Mouse (Mus musculus): ENCODE measurements around the gene Nlrp10. TPM values are rescaled to one million over a fixed set of nuclear protein-coding genes. Genes with fewer than 3 reads are reported as not detected.
A peak's percentile ranks its signal among the peaks of the same experiment; 100 is the strongest.

The Nlrp10 gene
- polyA plus RNA-seq, 1 experiment from 2014 or later = 0.11 TPM

GRCm38 (mm10) chr7:108948611-108949010 is 18.6 kb upstream of the Nlrp10 start:
- Histone ChIP-seq H3K9ac (no peak overlapping the region), H3K4me1 (peaks cover 12% of the 10 kb centered on the region), H3K27me3 (peaks cover 49% of the 10 kb centered on the region), H3K36me3 (peaks cover 10% of the 10 kb centered on the region), H3K4me2 (no peak overlapping the region), H3K4me3 (no peak overlapping the region), H3K9me3 (no peaks in the 10 kb centered on the region), H3K27ac (no peak overlapping the region)
- no peak for ATAC-seq (ENCODE audit: insufficient number of reproducible peaks, insufficient read depth, low FRiP score, low TSS enrichment, low read depth)

GRCm38 (mm10) chr7:108944002-108944401 is 14.0 kb upstream of the Nlrp10 start:
- Histone ChIP-seq H3K9ac (no peak overlapping the region), H3K27ac (no peak overlapping the region), H3K9me3 (no peaks in the 10 kb centered on the region), H3K4me2 (no peak overlapping the region), H3K4me1 (no peaks in the 10 kb centered on the region), H3K27me3 (peaks cover 5% of the 10 kb centered on the region), H3K4me3 (no peak overlapping the region), H3K36me3 (peaks cover 52% of the 10 kb centered on the region)
- WGBS = 0% methylated on average over 2 of the region's 2 CpGs
- ATAC-seq (ENCODE audit: insufficient number of reproducible peaks, insufficient read depth, low FRiP score, low TSS enrichment, low read depth) = no peak

DNA sequence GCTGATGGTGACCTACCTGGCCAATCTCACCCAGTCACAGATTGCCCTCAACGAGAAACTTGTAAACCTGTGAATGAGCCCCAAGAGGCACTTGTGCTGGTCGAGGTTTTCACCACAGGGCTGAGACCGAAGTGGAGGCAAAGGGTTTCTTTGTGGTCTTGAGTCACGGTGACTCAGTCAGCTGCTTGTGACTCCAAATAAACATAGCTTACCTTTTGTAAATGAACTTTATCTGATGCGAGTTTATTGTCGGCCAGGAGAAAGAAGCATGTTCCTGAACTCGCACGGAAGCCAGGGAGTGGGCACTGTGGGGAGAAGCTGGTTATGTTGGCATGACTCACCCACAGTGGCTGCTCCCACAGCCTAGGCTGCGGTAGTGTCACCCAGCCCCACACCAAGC is 11.5 kb upstream of the Nlrp10 start:
- Histone ChIP-seq H3K4me1 (no peaks in the 10 kb centered on the region; the same call in 1 of the 2 replicates), H3K27ac (no peak overlapping the region), H3K27me3 (no peaks in the 10 kb centered on the region), H3K4me3 (no peak overlapping the region), H3K9ac (no peak overlapping the region), H3K4me2 (no peak overlapping the region), H3K36me3 (peaks cover 75% of the 10 kb centered on the region), H3K9me3 (no peaks in the 10 kb centered on the region)
- WGBS = 91% methylated on average over 9 of the region's 9 CpGs
- no peak for ATAC-seq (ENCODE audit: insufficient number of reproducible peaks, insufficient read depth, low FRiP score, low TSS enrichment, low read depth)

- WGBS = 96% methylated on average over 4 of the region's 4 CpGs
Observed at GRCm38 (mm10) chr7:108936591-108936990, 6.6 kb upstream of the Nlrp10 start.

GRCm38 (mm10) chr7:108935411-108935810 is 5.4 kb upstream of the Nlrp10 start:
- no peak for ATAC-seq (ENCODE audit: insufficient number of reproducible peaks, insufficient read depth, low FRiP score, low TSS enrichment, low read depth)
- peaks cover 15% of the 10 kb centered on the region for H3K4me1 ChIP-seq
- 82% methylated on average over 7 of the region's 7 CpGs for WGBS
- no peaks in the 10 kb centered on the region for H3K9me3 ChIP-seq
- H3K4me2 ChIP-seq = peak overlapping the region; percentile 80
- peak overlapping the region; percentile 98 for H3K9ac ChIP-seq
- H3K36me3 ChIP-seq = peaks cover 39% of the 10 kb centered on the region
- H3K4me3 ChIP-seq = peak overlapping the region; percentile 100
- no peaks in the 10 kb centered on the region for H3K27me3 ChIP-seq
- H3K27ac ChIP-seq = no peak overlapping the region

More at GRCm38 (mm10) chr7:108936591-108936990, 6.6 kb upstream of the Nlrp10 start:
- peaks cover 15% of the 10 kb centered on the region for H3K4me1 ChIP-seq
- no peak overlapping the region for H3K4me3 ChIP-seq
- peaks cover 51% of the 10 kb centered on the region for H3K36me3 ChIP-seq
- H3K27me3 ChIP-seq = no peaks in the 10 kb centered on the region
- ATAC-seq (ENCODE audit: insufficient number of reproducible peaks, insufficient read depth, low FRiP score, low TSS enrichment, low read depth) = no peak
- H3K9ac ChIP-seq = no peak overlapping the region
- H3K27ac ChIP-seq = no peak overlapping the region
- no peak overlapping the region for H3K4me2 ChIP-seq
- H3K9me3 ChIP-seq = no peaks in the 10 kb centered on the region

DNA sequence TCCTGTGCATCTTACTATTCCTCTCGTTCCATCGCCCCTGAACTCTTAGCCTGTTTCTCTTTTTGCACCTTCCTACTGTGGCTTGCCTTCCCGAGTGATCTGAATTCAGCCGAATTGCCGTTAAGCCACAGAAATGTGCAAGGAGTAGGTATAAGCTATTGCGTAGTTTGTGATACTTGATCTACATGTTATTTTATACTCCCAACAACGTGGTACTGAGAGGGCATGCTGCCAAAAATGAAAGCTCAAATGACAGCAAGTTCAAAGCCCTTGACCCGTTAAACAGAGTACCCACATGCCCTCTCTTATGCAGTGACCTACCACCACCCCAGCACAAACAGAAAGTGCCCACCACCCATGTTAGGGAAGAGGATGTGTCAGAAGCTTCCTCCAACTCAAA is 4.9 kb upstream of the Nlrp10 start:
- peaks cover 33% of the 10 kb centered on the region for H3K36me3 ChIP-seq
- no peaks in the 10 kb centered on the region for H3K27me3 ChIP-seq
- H3K4me2 ChIP-seq = peak overlapping the region; percentile 80
- no peaks in the 10 kb centered on the region for H3K9me3 ChIP-seq
- no peak for ATAC-seq (ENCODE audit: insufficient number of reproducible peaks, insufficient read depth, low FRiP score, low TSS enrichment, low read depth)
- H3K9ac ChIP-seq = peak overlapping the region; percentile 98
- WGBS = 2% methylated on average over 8 of the region's 8 CpGs
- H3K4me3 ChIP-seq = peak overlapping the region; percentile 100
- peak overlapping the region; percentile 70 for H3K27ac ChIP-seq
- peaks cover 15% of the 10 kb centered on the region for H3K4me1 ChIP-seq

- peaks cover 15% of the 10 kb centered on the region for H3K4me1 ChIP-seq
- H3K27me3 ChIP-seq = no peaks in the 10 kb centered on the region
- H3K4me2 ChIP-seq = peak within 1 kb of the TSS; percentile 80
- WGBS = 2% methylated on average over 50 of the region's 50 CpGs
- peak; percentile 95 for ATAC-seq (ENCODE audit: insufficient number of reproducible peaks, insufficient read depth, low FRiP score, low TSS enrichment, low read depth)
- peak within 1 kb of the TSS; percentile 98 for H3K9ac ChIP-seq
- H3K9me3 ChIP-seq = no peaks in the 10 kb centered on the region
- peaks cover 26% of the 10 kb centered on the region for H3K36me3 ChIP-seq
- peak within 1 kb of the TSS; percentile 100 for H3K4me3 ChIP-seq
- peak within 1 kb of the TSS; percentile 70 for H3K27ac ChIP-seq
Observed at GRCm38 (mm10) chr7:108933794-108934731, 4.1 kb upstream of the Nlrp10 start, which contains the start of gene Eif3f. TSS of gene Eif3f (plus strand) at chr7:108934417.

- Histone ChIP-seq H3K9ac (no peak overlapping the region), H3K4me2 (no peak overlapping the region), H3K9me3 (no peaks in the 10 kb centered on the region), H3K27ac (no peak overlapping the region), H3K4me1 (no peaks in the 10 kb centered on the region), H3K27me3 (no peaks in the 10 kb centered on the region), H3K4me3 (no peak overlapping the region), H3K36me3 (no peaks in the 10 kb centered on the region)
- WGBS = 74% methylated on average over 11 of the region's 11 CpGs
- no peak for ATAC-seq (ENCODE audit: insufficient number of reproducible peaks, insufficient read depth, low FRiP score, low TSS enrichment, low read depth)
Observed at GRCm38 (mm10) chr7:108928280-108929188, 1.4 kb downstream of the Nlrp10 start.

DNA sequence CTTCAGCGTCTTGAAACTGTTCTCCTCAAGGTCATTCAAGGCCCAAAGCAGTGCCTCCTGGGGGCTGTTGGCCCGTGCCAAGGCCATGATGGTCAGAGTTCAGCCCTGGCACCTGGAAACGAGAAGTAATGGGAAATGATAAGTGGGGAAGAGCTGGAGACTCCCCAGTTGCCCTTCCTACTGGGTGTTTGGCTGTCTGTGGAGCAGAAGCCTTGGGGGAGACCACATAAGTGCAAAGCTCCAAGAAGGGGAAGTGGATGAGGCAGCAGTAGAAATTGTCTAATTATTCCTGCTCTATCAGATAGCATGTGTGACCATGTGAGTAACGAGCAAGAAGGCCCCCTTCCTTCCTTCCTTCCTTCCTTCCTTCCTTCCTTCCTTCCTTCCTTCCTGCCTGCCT is 2.9 kb downstream of the Nlrp10 start:
- Histone ChIP-seq H3K27me3 (no peaks in the 10 kb centered on the region), H3K4me3 (no peak overlapping the region), H3K4me2 (no peak overlapping the region), H3K9ac (no peak overlapping the region), H3K4me1 (no peaks in the 10 kb centered on the region), H3K27ac (no peak overlapping the region), H3K9me3 (no peaks in the 10 kb centered on the region), H3K36me3 (no peaks in the 10 kb centered on the region)
- WGBS = 65% methylated on average over 4 of the region's 4 CpGs
- ATAC-seq (ENCODE audit: insufficient number of reproducible peaks, insufficient read depth, low FRiP score, low TSS enrichment, low read depth) = no peak

GRCm38 (mm10) chr7:108903969-108904368 is 26.0 kb downstream of the Nlrp10 start:
- Histone ChIP-seq H3K4me2 (no peak overlapping the region), H3K4me1 (no peaks in the 10 kb centered on the region), H3K36me3 (no peaks in the 10 kb centered on the region), H3K27me3 (no peaks in the 10 kb centered on the region), H3K9me3 (no peaks in the 10 kb centered on the region), H3K9ac (no peak overlapping the region), H3K4me3 (no peak overlapping the region), H3K27ac (no peak overlapping the region)
- 73% methylated on average over 2 of the region's 2 CpGs for WGBS
- no peak for ATAC-seq (ENCODE audit: insufficient number of reproducible peaks, insufficient read depth, low FRiP score, low TSS enrichment, low read depth)

DNA sequence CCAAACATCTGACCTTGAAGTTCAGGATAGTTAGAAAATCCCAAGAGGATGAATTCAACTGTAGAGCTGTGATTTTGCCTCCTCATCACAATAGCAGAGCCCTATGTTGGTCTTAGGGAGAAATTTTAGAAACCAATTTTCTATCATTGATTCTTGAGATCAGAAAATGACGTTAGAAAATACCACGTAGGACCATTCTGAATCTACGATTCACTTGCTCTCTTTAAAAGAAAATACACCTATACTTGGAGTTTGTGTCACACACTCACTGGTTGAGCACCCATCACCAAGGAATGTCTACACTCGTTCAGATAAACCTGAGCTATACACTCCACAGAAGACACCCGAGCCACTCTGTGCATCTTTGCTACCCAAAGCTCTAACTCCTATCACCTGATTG is 35.7 kb downstream of the Nlrp10 start, which contains the start of gene Olfr519:
Olfr519 (minus strand) TSS at position 101 of the 400 bp plus-strand sequence.
- whole genome bisulfite sequencing = 86% methylated on average over 5 of the region's 5 CpGs
- Histone ChIP-seq H3K27ac (no peak within 1 kb of the TSS), H3K4me2 (no peak within 1 kb of the TSS), H3K36me3 (no peaks in the 10 kb centered on the region), H3K4me3 (no peak within 1 kb of the TSS), H3K27me3 (no peaks in the 10 kb centered on the region), H3K9me3 (no peaks in the 10 kb centered on the region), H3K4me1 (no peaks in the 10 kb centered on the region), H3K9ac (no peak within 1 kb of the TSS)
- ATAC-seq (ENCODE audit: insufficient number of reproducible peaks, insufficient read depth, low FRiP score, low TSS enrichment, low read depth) = no peak

All from embryonic facial prominence, embryonic 13.5 days (tissue).